Mouse (Mus musculus): ENCODE data around the gene Maml3. TPM values are rescaled to one million over a fixed set of nuclear protein-coding genes. Genes with fewer than 3 reads are reported as not detected.

Maml3 gene
- polyA plus RNA-seq, 1 experiment from 2014 or later = 8.6 TPM

- no peak overlapping the region for H3K4me2 ChIP-seq (replicated peaks)
- no peak overlapping the region for H3K9ac ChIP-seq (replicated peaks)
- no peaks in the 10 kb centered on the region for H3K27me3 ChIP-seq
- no peak overlapping the region for H3K4me3 ChIP-seq (replicated peaks)
- peaks cover 1% of the 10 kb centered on the region for H3K4me1 ChIP-seq (replicated peaks)
- no peaks in the 10 kb centered on the region for H3K36me3 ChIP-seq
- WGBS = 96% methylated on average over 4 of the region's 4 CpGs
- no peak overlapping the region for H3K27ac ChIP-seq
- H3K9me3 ChIP-seq = no peaks in the 10 kb centered on the region
- ATAC-seq = no peak
Observed at GRCm38 (mm10) chr3:51847262-51847661, 257.6 kb downstream of the Maml3 start.

GRCm38 (mm10) chr3:51844255-51844654 is 260.6 kb downstream of the Maml3 start:
- Histone ChIP-seq H3K4me1 (replicated peaks) (peaks cover 13% of the 10 kb centered on the region), H3K4me2 (replicated peaks) (no peak overlapping the region), H3K27me3 (no peaks in the 10 kb centered on the region), H3K4me3 (replicated peaks) (no peak overlapping the region), H3K27ac (no peak overlapping the region), H3K9me3 (no peaks in the 10 kb centered on the region), H3K36me3 (no peaks in the 10 kb centered on the region), H3K9ac (replicated peaks) (no peak overlapping the region)
- WGBS = 89% methylated on average over 9 of the region's 9 CpGs
- ATAC-seq = no peak

GRCm38 (mm10) chr3:51842140-51842539 is 262.7 kb downstream of the Maml3 start:
- no peak overlapping the region for H3K4me3 ChIP-seq (replicated peaks)
- no peaks in the 10 kb centered on the region for H3K9me3 ChIP-seq
- no peak overlapping the region for H3K27ac ChIP-seq
- no peaks in the 10 kb centered on the region for H3K36me3 ChIP-seq
- peaks cover 13% of the 10 kb centered on the region for H3K4me1 ChIP-seq (replicated peaks)
- no peak overlapping the region for H3K4me2 ChIP-seq (replicated peaks)
- H3K27me3 ChIP-seq = no peaks in the 10 kb centered on the region
- ATAC-seq = peak; percentile 29; the same call in 1 of the 2 replicates
- WGBS = 83% methylated on average over 12 of the region's 12 CpGs
- no peak overlapping the region for H3K9ac ChIP-seq (replicated peaks)

GRCm38 (mm10) chr3:51841598-51841997 is 263.3 kb downstream of the Maml3 start:
- Histone ChIP-seq H3K27me3 (no peaks in the 10 kb centered on the region), H3K27ac (no peak overlapping the region), H3K36me3 (no peaks in the 10 kb centered on the region), H3K9ac (replicated peaks) (no peak overlapping the region), H3K4me2 (replicated peaks) (no peak overlapping the region), H3K4me3 (replicated peaks) (no peak overlapping the region), H3K9me3 (no peaks in the 10 kb centered on the region), H3K4me1 (replicated peaks) (peaks cover 13% of the 10 kb centered on the region)
- ATAC-seq = peak; percentile 64; the same call in 1 of the 2 replicates
- WGBS = 52% methylated on average over 12 of the region's 12 CpGs

- Histone ChIP-seq H3K27me3 (no peaks in the 10 kb centered on the region), H3K9me3 (no peaks in the 10 kb centered on the region), H3K4me1 (replicated peaks) (peaks cover 13% of the 10 kb centered on the region), H3K4me2 (replicated peaks) (no peak overlapping the region), H3K4me3 (replicated peaks) (no peak overlapping the region), H3K36me3 (no peaks in the 10 kb centered on the region), H3K9ac (replicated peaks) (no peak overlapping the region), H3K27ac (no peak overlapping the region)
- peak; percentile 77 for ATAC-seq
- 77% methylated on average over 6 of the region's 6 CpGs for WGBS
Observed at GRCm38 (mm10) chr3:51841177-51841576, 263.7 kb downstream of the Maml3 start.

GRCm38 (mm10) chr3:51840095-51840805 is 264.6 kb downstream of the Maml3 start:
- no peak for ATAC-seq
- H3K27me3 ChIP-seq = no peaks in the 10 kb centered on the region
- no peak overlapping the region for H3K4me3 ChIP-seq (replicated peaks)
- H3K36me3 ChIP-seq = no peaks in the 10 kb centered on the region
- H3K9ac ChIP-seq (replicated peaks) = no peak overlapping the region
- H3K9me3 ChIP-seq = no peaks in the 10 kb centered on the region
- H3K27ac ChIP-seq = no peak overlapping the region
- WGBS = 89% methylated on average over 13 of the region's 13 CpGs
- H3K4me2 ChIP-seq (replicated peaks) = no peak overlapping the region
- H3K4me1 ChIP-seq (replicated peaks) = peaks cover 13% of the 10 kb centered on the region

- Histone ChIP-seq H3K4me2 (replicated peaks) (no peak overlapping the region), H3K9ac (replicated peaks) (no peak overlapping the region), H3K4me1 (replicated peaks) (peaks cover 13% of the 10 kb centered on the region), H3K4me3 (replicated peaks) (no peak overlapping the region), H3K27me3 (no peaks in the 10 kb centered on the region), H3K27ac (no peak overlapping the region), H3K36me3 (no peaks in the 10 kb centered on the region), H3K9me3 (no peaks in the 10 kb centered on the region)
- WGBS = 84% methylated on average over 5 of the region's 5 CpGs
- ATAC-seq = no peak
Observed at GRCm38 (mm10) chr3:51839353-51839715, 265.5 kb downstream of the Maml3 start.

- no peak overlapping the region for H3K4me3 ChIP-seq (replicated peaks)
- no peaks in the 10 kb centered on the region for H3K27me3 ChIP-seq
- no peak overlapping the region for H3K27ac ChIP-seq
- H3K36me3 ChIP-seq = no peaks in the 10 kb centered on the region
- no peak overlapping the region for H3K4me2 ChIP-seq (replicated peaks)
- no peak for ATAC-seq
- peaks cover 13% of the 10 kb centered on the region for H3K4me1 ChIP-seq (replicated peaks)
- no peaks in the 10 kb centered on the region for H3K9me3 ChIP-seq
- WGBS = 79% methylated on average over 5 of the region's 5 CpGs
- no peak overlapping the region for H3K9ac ChIP-seq (replicated peaks)
Observed at GRCm38 (mm10) chr3:51838696-51839352, 266.1 kb downstream of the Maml3 start.

GRCm38 (mm10) chr3:51832985-51833384 is 271.9 kb downstream of the Maml3 start:
- Histone ChIP-seq H3K36me3 (no peaks in the 10 kb centered on the region), H3K4me1 (replicated peaks) (peaks cover 9% of the 10 kb centered on the region), H3K27me3 (no peaks in the 10 kb centered on the region), H3K9me3 (no peaks in the 10 kb centered on the region), H3K9ac (replicated peaks) (no peak overlapping the region), H3K27ac (peak overlapping the region; percentile 54), H3K4me2 (replicated peaks) (0 out of 2 replicates have a peak overlapping the region, but pooled peaks have one; percentile 9), H3K4me3 (replicated peaks) (no peak overlapping the region)
- 58% methylated on average over 15 of the region's 15 CpGs for WGBS
- no peak for ATAC-seq

- Histone ChIP-seq H3K36me3 (no peaks in the 10 kb centered on the region), H3K4me1 (replicated peaks) (peaks cover 13% of the 10 kb centered on the region), H3K9me3 (no peaks in the 10 kb centered on the region), H3K4me3 (replicated peaks) (no peak overlapping the region), H3K27me3 (no peaks in the 10 kb centered on the region), H3K4me2 (replicated peaks) (no peak overlapping the region), H3K27ac (no peak overlapping the region), H3K9ac (replicated peaks) (no peak overlapping the region)
- whole genome bisulfite sequencing = 93% methylated on average over 9 of the region's 9 CpGs
- no peak for ATAC-seq
Observed at GRCm38 (mm10) chr3:51830821-51831429, 274.0 kb downstream of the Maml3 start.

- Histone ChIP-seq H3K27ac (no peak overlapping the region), H3K9me3 (no peaks in the 10 kb centered on the region), H3K4me2 (replicated peaks) (no peak overlapping the region), H3K4me3 (replicated peaks) (no peak overlapping the region), H3K36me3 (no peaks in the 10 kb centered on the region), H3K9ac (replicated peaks) (no peak overlapping the region), H3K27me3 (no peaks in the 10 kb centered on the region), H3K4me1 (replicated peaks) (0 out of 2 replicates have a peak, but pooled peaks cover 8% of the 10 kb centered on the region)
- WGBS = 77% methylated on average over 10 of the region's 10 CpGs
- no peak for ATAC-seq
Observed at GRCm38 (mm10) chr3:51825530-51825929, 279.3 kb downstream of the Maml3 start.

- H3K9ac ChIP-seq (replicated peaks) = no peak overlapping the region
- no peak overlapping the region for H3K4me3 ChIP-seq (replicated peaks)
- peaks cover 11% of the 10 kb centered on the region for H3K4me1 ChIP-seq (replicated peaks)
- H3K27ac ChIP-seq = no peak overlapping the region
- WGBS = 90% methylated on average over 9 of the region's 9 CpGs
- no peaks in the 10 kb centered on the region for H3K9me3 ChIP-seq
- no peaks in the 10 kb centered on the region for H3K36me3 ChIP-seq
- no peak overlapping the region for H3K4me2 ChIP-seq (replicated peaks)
- no peak for ATAC-seq
- H3K27me3 ChIP-seq = no peaks in the 10 kb centered on the region
Observed at GRCm38 (mm10) chr3:51824506-51824905, 280.4 kb downstream of the Maml3 start.

All from midbrain, embryonic 13.5 days (tissue).